Mouse (Mus musculus) stomach, embryonic 15.5 days (tissue): ENCODE data around the gene Mlec. TPM values are rescaled to one million over a fixed set of nuclear protein-coding genes. Genes with fewer than 3 reads are reported as not detected.
"Not testable (repeated sequence)": the region's sequence is repeated elsewhere in the genome, so short reads cannot be mapped to it uniquely, and the experiment has no call there.

Experiments
- ATAC-seq: fragments of 200-750 bp; cut with Nextera tagmentation; 2 replicates; pipeline ENCODE4 v1.8.0; 2017; ENCODE audit warnings: low read depth, moderate number of reproducible peaks, moderate TSS enrichment; ENCODE audit not compliant: insufficient read depth, low FRiP score
- H3K27ac ChIP-seq: fragments of 300-500 bp; sonication (generic); 2 replicates; pipeline ENCODE4 v1.5.1; 2015; ENCODE audit warnings: mild to moderate bottlenecking, inconsistent platforms
- H3K27me3 ChIP-seq: fragments of 300-500 bp; sonication (generic); replicated peaks from 2 replicates; pipeline ENCODE4 v1.6.1; 2015; ENCODE audit warnings: inconsistent platforms
- H3K36me3 ChIP-seq: fragments of 300-500 bp; sonication (generic); 2 replicates; pipeline ENCODE4 v1.6.1; 2015; ENCODE audit warnings: inconsistent platforms
- H3K4me1 ChIP-seq: fragments of 300-500 bp; sonication (generic); 2 replicates; pipeline ENCODE4 v1.6.1; 2015; ENCODE audit warnings: inconsistent platforms
- H3K4me2 ChIP-seq: fragments of 300-500 bp; sonication (generic); 2 replicates; pipeline ENCODE4 v1.6.1; 2015; ENCODE audit warnings: mild to moderate bottlenecking, inconsistent platforms
- H3K4me3 ChIP-seq: fragments of 300-500 bp; sonication (generic); replicated peaks from 2 replicates; pipeline ENCODE4 v1.5.1; 2015; ENCODE audit warnings: inconsistent platforms
- H3K9ac ChIP-seq: fragments of 300-500 bp; sonication (generic); 2 replicates; pipeline ENCODE4 v1.6.1; 2015; ENCODE audit warnings: inconsistent platforms
- H3K9me3 ChIP-seq: fragments of 300-500 bp; sonication (generic); 2 replicates; pipeline ENCODE4 v1.6.1; 2016; ENCODE audit warnings: inconsistent platforms
- WGBS: fragments of 180-500 bp; shearing (Covaris S2); methylation state at CpG from one replicate; pipeline ENCODE4 v1.1.7; 2015; 5-methylcytosine and 5-hydroxymethylcytosine counted together
- polyA plus RNA-seq: library from polyadenylated mRNA; unstranded; fragments of >200 nt; fragmentation: Nextera tagmentation; extraction: Ambion mirVana; gene quantifications from 2 replicates; pipeline ENCODE4 v1.2.1, GENCODE M21; 2015

Mlec gene
- polyA plus RNA-seq, 1 experiment from 2014 or later: 89.3 TPM

DNA sequence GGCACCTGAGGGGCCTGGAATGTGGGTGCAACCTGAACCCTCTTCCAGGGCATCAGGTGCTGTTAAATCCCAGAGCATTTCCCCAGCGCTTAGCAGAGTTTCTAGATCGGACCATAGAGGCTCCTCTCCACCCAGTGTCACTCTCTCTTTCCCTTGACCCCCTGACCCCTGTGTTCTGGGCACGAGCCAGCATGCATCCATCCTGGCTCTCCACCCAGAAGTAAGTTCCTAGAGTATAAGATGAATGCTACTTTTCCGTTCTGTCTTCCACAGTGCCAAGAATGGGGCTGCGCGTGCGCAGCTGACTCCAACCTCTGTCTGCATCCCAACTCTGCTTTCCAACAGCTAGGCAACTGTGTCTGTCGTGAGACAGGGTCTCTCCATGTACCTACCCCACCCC lies 12.2 kb upstream of the Mlec start:
- no peak overlapping the region for H3K4me2 ChIP-seq
- no peak overlapping the region for H3K27ac ChIP-seq
- H3K36me3 ChIP-seq: no peaks in the 10 kb centered on the region
- no peaks in the 10 kb centered on the region for H3K9me3 ChIP-seq
- no peak overlapping the region for H3K9ac ChIP-seq
- ATAC-seq: no peak
- H3K27me3 ChIP-seq: no peaks in the 10 kb centered on the region
- H3K4me3 ChIP-seq: no peak overlapping the region
- peaks cover 30% of the 10 kb centered on the region for H3K4me1 ChIP-seq
- 67% methylated on average over 8 of the region's 8 CpGs for WGBS

DNA sequence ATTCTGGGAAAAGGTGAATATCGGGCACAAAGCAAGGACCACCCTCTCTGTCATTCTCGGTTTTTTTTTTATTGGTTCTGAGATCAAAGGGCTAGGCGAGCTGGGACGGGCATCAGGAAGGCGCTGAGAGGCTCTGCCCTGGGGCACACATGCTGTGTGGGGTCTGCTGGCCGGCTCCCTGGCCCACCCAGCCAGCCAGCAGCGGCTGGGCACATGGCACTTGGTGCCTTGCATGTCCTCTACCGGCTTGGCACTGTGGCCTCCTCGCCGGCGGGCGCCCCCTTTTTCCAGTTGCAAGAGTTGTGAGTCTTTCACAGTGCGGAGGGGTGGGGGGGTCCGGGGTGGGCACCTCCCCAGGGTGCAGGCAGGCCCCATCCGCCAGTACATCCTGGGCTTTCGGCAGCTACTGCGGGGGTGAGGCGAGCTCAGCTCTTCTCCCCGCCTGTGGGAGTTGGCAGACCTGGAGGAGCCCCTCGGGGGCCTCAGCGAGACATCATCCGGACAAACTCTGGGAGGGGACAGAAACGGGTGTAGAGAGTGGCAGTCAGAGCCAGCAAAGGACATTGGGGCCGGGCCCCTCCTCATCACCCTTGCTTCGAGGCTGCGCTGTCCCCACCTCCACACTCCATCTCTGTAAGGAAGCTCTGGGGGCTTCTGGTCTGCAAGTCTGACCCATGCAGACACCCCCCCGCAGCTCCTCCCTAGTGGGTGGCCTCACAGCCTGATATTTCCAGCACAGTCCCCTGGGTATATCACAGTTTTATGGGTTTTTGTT lies 10.8 kb upstream of the Mlec start:
- H3K4me1 ChIP-seq: peaks cover 30% of the 10 kb centered on the region
- H3K27ac ChIP-seq: peak overlapping the region; percentile 44; the same call in 1 of the 2 replicates
- no peak overlapping the region for H3K4me3 ChIP-seq
- WGBS: 35% methylated on average over 26 of the region's 27 CpGs
- H3K36me3 ChIP-seq: no peaks in the 10 kb centered on the region
- peak overlapping the region; percentile 33 for H3K4me2 ChIP-seq
- no peak overlapping the region for H3K9ac ChIP-seq
- no peak; the same call in 1 of the 2 replicates for ATAC-seq
- no peaks in the 10 kb centered on the region for H3K9me3 ChIP-seq
- no peaks in the 10 kb centered on the region for H3K27me3 ChIP-seq

DNA sequence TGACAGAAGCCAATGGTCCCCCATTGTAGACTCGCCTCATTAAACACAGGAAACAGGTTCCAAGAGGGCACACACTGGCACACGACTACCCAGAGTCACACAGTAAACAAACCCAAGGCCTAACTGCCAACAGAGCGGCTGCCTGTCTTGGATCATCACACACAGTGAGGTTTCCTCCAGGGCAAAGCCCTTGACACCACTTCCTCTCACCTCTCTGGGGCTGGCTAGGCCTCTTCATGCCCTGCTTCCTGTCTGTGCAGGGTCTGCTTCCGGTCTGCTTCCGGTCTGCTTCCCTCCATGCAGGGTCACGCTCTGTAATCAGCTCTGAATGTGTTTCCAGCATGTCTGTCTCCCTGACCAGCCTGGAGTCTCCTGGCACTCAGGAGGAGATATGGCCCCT lies 9.4 kb upstream of the Mlec start:
- no peak overlapping the region for H3K9ac ChIP-seq
- no peaks in the 10 kb centered on the region for H3K9me3 ChIP-seq
- H3K4me2 ChIP-seq: no peak overlapping the region
- WGBS: 69% methylated on average over 6 of the region's 6 CpGs
- no peaks in the 10 kb centered on the region for H3K36me3 ChIP-seq
- H3K27me3 ChIP-seq: no peaks in the 10 kb centered on the region
- H3K4me1 ChIP-seq: peaks cover 34% of the 10 kb centered on the region
- no peak for ATAC-seq
- H3K27ac ChIP-seq: no peak overlapping the region
- no peak overlapping the region for H3K4me3 ChIP-seq

DNA sequence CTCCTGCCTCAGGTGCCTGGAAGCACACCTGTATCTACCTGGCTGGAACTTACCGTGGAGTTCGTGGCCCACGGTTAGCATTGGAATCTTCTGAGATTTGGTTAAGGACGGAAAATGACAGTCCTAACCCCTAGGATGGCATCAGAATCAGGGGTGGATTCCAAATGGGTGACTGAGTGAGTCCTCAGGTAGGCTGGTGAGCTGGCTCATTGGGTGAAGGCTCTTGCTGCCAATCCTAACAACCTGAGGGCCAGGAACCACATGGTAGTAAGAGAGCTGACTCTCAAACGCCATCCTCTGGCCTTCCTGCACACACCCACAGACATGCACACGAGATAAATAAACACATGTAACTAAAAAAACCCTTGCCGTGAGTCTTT lies 8.8 kb upstream of the Mlec start:
- H3K9me3 ChIP-seq: no peaks in the 10 kb centered on the region
- no peak overlapping the region for H3K9ac ChIP-seq
- H3K4me3 ChIP-seq: no peak overlapping the region
- no peak for ATAC-seq
- peak overlapping the region; percentile 73 for H3K27ac ChIP-seq
- H3K4me2 ChIP-seq: no peak overlapping the region
- no peaks in the 10 kb centered on the region for H3K27me3 ChIP-seq
- H3K36me3 ChIP-seq: no peaks in the 10 kb centered on the region
- H3K4me1 ChIP-seq: peaks cover 34% of the 10 kb centered on the region
- 77% methylated on average over 7 of the region's 7 CpGs for WGBS

DNA sequence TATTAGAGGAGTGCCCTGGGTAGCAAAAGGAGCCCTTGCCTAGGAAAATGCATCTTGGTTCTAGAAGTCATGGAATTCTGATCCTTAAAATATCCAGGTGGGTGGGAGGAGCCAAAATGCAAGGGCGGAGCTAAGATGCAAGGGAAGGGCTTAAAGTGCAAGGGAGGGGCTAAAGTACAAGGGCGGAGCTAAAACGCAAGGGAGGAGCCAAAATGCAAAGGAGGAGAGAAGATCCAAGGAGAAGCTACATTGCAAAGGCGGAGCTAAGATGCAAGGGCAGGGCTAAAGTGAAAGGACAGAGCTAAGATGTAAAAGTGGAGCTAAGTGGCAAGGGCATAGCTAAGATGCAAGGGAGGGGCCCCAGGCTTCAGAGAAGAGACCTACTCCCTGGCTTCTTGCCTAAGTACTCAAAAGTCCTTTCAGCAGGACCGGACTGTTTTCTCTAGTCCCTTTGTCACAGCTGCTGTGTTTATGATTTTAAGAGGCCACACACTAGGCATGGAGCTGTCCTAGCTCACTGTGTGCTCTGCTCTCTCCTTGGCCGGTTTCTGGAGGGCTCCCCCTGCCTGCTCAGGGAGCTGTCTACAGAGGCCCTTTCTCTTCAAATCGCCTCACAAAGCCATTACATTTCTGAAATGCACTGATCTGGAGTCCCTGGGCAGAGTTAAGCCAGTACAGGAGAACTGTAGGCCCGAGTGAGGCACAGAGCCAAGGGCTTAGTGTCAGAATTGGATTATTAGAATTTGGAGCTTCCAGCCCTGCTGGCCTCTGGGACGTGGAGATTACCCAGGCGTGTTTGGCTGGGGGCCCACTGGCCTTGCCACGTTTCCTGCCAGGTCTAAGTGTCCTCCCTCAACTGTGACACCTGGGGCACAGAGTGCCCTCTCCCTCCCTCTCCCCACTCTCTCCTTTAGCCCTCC lies 8.2 kb upstream of the Mlec start:
- peaks cover 37% of the 10 kb centered on the region for H3K4me1 ChIP-seq
- H3K4me2 ChIP-seq: no peak overlapping the region
- H3K4me3 ChIP-seq: no peak overlapping the region
- H3K9me3 ChIP-seq: no peaks in the 10 kb centered on the region
- peak; percentile 33; the same call in 1 of the 2 replicates for ATAC-seq
- H3K36me3 ChIP-seq: no peaks in the 10 kb centered on the region
- no peak overlapping the region for H3K9ac ChIP-seq
- 37% methylated on average over 11 of the region's 11 CpGs for WGBS
- no peaks in the 10 kb centered on the region for H3K27me3 ChIP-seq
- peak overlapping the region; percentile 73 for H3K27ac ChIP-seq

DNA sequence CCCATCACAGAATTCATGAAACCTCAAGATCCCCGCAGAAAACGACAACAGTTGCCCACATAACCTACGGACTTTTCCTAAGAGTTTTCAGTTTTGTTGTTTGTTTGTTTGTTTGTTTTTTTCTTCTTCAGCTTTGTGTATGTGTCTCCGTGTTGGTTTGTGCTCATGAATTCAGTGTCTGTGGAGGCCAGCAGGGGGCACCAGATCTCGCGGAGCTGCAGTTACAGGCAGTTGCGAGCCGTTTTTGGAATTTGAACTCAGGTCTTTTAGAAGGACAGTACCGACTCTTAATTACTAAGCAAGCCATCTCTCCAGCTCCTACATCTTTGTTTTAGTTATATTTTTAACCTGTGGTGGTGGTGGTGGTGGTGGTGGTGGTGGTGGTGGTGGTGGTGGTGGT lies 7.4 kb upstream of the Mlec start:
- H3K4me3 ChIP-seq: no peak overlapping the region
- no peak overlapping the region for H3K4me2 ChIP-seq
- H3K27me3 ChIP-seq: no peaks in the 10 kb centered on the region
- H3K9me3 ChIP-seq: no peaks in the 10 kb centered on the region
- no peak for ATAC-seq
- 58% methylated on average over 9 of the region's 9 CpGs for WGBS
- no peaks in the 10 kb centered on the region for H3K36me3 ChIP-seq
- H3K4me1 ChIP-seq: peaks cover 37% of the 10 kb centered on the region
- no peak overlapping the region for H3K9ac ChIP-seq
- no peak overlapping the region for H3K27ac ChIP-seq

DNA sequence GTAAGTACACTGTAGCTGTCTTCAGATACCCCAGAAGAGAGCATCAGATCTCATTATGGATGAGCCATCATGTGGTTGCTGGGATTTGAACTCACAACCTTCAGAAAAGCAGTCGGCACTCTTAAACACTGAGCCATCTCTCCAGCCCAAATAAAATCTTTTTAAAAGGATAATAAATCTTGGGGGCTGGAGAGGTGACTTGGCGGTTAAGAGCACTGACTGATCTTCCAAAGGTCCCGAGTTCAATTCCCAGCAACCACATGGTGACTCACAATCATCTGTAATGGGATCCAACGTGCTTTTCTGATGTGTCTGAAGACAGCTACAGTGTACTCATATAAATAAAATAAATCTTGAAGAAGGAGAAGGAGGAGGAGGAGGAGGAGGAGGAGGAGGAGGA lies 6.5 kb upstream of the Mlec start:
- H3K9ac ChIP-seq, H3K36me3 ChIP-seq, ATAC-seq, H3K27ac ChIP-seq, H3K4me2 ChIP-seq, H3K9me3 ChIP-seq, H3K4me3 ChIP-seq, H3K27me3 ChIP-seq: not testable (repeated sequence)
- 65% methylated on average over 4 of the region's 4 CpGs for WGBS
- H3K4me1 ChIP-seq: peaks cover 37% of the 10 kb centered on the region

GRCm38 (mm10) chr5:115163563-115163962 lies 5.6 kb upstream of the Mlec start:
- 38% methylated on average over 8 of the region's 8 CpGs for WGBS
- Histone ChIP-seq H3K4me1 (peaks cover 35% of the 10 kb centered on the region), H3K4me2 (peak overlapping the region; percentile 21; the same call in 1 of the 2 replicates), H3K9ac (no peak overlapping the region), H3K9me3 (no peaks in the 10 kb centered on the region), H3K4me3 (no peak overlapping the region), H3K27ac (no peak overlapping the region), H3K27me3 (no peaks in the 10 kb centered on the region), H3K36me3 (no peaks in the 10 kb centered on the region)
- no peak for ATAC-seq

DNA sequence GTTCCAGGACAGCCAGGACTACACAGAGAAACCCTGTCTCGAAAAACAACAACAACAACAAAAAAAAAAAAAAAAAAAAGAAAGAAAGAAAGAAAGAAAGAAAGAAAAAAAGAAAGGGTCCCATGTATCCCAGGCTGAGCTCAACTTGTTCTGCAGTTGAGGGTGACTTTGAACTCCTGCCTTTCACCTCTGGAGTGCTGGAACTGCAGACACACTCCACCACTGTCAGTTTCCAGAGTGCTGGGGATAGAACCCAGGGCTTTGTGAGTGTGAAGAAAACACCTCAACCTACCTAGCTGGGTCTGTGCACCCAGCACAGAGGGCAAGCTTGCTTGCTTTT lies 3.9 kb upstream of the Mlec start:
- H3K27ac ChIP-seq, H3K4me3 ChIP-seq, H3K4me2 ChIP-seq, H3K9me3 ChIP-seq, H3K9ac ChIP-seq, H3K27me3 ChIP-seq, ATAC-seq, H3K36me3 ChIP-seq: not testable (repeated sequence)
- 77% methylated on average over 1 of the region's 1 CpGs for WGBS
- H3K4me1 ChIP-seq: peaks cover 25% of the 10 kb centered on the region

DNA sequence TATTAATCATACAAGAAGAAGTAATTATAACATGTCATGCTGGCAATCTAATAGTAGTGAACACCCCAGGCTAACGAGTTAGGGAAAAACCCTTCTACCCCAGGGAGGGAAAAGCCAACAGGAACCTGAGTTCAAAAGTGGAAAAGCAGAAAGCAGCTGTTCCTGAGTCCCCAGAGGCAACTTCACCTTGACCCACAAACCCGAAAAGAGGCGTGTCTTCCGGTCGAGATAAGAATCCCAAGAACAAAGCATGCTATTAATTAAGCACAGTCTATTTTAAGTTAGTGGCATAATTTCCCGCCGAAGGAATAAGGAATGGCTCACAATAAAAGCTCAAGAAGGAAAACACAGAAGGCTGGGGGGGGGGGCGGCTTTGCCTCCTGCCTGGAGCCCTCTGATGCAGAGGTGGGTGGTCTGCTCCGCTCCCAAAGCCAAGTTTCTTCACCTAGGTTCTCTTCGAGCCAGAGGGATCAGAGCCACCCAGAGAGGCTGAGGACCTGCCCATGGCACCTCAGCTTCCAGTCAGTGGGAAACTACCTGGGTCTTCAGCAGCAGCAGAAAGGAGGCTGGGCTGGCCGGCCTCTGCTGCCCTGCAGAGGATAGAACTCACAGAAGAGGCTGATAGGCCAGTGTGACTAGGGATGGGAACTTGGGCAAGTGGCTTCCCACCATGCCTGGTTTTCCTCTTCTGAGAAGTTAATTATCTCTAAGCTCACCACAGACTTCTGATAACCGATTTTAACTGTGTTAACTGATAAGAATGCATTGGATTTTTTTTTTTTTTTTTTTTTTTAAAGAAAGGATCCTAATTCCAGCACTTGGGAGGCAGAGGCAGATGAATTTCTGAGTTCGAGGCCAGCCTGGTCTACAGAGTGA lies 3.3 kb upstream of the Mlec start:
- Histone ChIP-seq H3K4me3 (no peak overlapping the region), H3K27ac (peak overlapping the region; percentile 59), H3K27me3 (no peaks in the 10 kb centered on the region), H3K36me3 (no peaks in the 10 kb centered on the region), H3K4me1 (peaks cover 21% of the 10 kb centered on the region), H3K4me2 (no peak overlapping the region), H3K9ac (no peak overlapping the region), H3K9me3 (no peaks in the 10 kb centered on the region)
- no peak for ATAC-seq
- 40% methylated on average over 13 of the region's 13 CpGs for WGBS

- H3K27me3 ChIP-seq: no peaks in the 10 kb centered on the region
- H3K9ac ChIP-seq: no peak overlapping the region
- ATAC-seq: no peak
- 69% methylated on average over 6 of the region's 6 CpGs for WGBS
- H3K9me3 ChIP-seq: no peaks in the 10 kb centered on the region
- H3K36me3 ChIP-seq: no peaks in the 10 kb centered on the region
- H3K4me3 ChIP-seq: no peak overlapping the region
- no peak overlapping the region for H3K4me2 ChIP-seq
- 0 out of 2 replicates have a peak overlapping the region, but pooled peaks have one; percentile 21 for H3K27ac ChIP-seq
- H3K4me1 ChIP-seq: peaks cover 21% of the 10 kb centered on the region
These were observed 2.7 kb upstream of the Mlec start for GRCm38 (mm10) chr5:115160655-115161054.
